Mouse (Mus musculus): ENCODE results near the gene Rfxank.

Rfxank gene

DNA sequence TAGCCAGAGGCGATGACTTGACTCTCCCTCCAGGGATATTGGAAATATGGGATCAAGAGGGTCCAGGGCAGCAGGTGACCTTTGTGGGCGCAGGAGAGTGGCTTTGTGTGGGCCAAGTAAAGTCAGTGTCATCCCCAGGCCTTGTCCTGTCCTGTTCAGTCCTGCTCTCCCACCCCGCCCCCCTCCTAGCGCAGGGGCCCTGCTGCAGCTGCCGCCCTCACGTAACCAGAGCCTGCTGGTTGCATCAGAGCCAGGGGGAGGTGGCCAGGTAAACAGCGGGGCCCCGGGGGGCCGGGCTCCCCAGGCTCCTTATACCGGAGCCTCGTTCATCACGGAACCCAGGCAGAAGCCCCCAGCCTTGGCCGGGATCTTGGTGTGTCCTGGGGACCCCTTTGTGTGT, 11.2 kb upstream of the Rfxank start:
- DNase-seq (ENCODE audit: low spot score in 2 of 2), result no peak

GRCm38 (mm10) chr8:70147678-70148607, 9.0 kb upstream of the Rfxank start:
- DNase-seq (ENCODE audit: low spot score in 2 of 2), result no peak

- DNase-seq (ENCODE audit: low spot score in 2 of 2), result no peak
These were observed 1.0 kb upstream of the Rfxank start for GRCm38 (mm10) chr8:70139981-70140380.

DNA sequence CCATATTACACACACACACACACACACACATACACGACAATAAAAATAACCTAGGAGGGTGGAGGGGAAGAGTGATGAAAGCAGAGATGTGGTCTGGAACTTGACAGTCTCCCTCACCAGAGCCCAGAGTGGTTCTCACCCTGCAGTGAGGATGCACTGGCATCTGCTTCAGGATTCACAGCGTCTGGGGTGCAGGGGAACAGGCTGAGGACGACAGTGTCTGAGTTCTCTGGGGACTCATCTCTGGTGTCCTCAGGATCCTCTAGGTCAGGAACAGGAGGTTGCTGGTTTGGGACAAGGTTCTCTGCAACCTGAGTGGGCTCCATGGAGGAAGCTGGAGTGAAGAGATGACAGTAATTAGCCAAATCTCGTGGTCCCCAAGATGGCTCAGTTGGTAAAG, 1.1 kb downstream of the Rfxank start:
- no peak for DNase-seq (ENCODE audit: low spot score in 2 of 2)

DNA sequence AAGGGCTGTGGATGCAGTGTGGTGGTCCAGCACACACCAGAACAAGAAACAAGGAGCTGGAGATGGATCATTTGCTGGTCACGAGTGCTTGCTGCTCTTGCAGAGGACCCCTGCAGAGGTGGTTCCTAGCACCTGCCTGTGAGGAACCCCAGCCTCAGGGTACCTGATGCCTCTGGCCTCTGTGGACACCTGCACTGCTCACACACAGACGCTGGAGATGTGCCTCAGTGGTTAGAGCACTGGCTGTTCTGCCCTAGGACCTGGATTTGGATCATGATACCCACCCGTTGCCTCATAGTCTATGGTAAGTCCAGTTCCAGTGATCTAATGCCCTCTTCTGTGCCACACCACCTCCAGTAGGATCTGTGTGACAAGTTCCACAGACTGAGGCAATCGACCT, 2.4 kb downstream of the Rfxank start:
- DNase-seq (ENCODE audit: low spot score in 2 of 2), result no peak

DNA sequence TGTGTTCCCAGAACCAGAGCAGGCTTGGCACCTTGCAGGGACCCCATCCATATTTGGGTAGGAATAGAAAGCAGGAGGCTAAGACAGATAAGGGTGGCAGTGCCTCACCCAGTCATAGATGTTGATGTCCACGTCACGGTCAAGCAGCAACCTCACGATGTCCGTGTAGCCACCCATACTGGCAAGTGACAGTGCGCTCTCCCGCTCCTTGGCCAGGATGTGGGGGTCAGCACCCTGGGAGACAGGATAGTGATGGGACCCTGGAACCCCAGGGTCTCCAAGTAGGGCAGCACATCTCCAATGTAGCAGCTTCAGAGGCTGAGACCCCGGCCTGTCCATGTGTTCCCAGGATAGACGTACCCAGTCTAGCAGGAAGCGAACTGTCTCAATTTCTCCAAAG, 4.0 kb downstream of the Rfxank start:
- no peak for DNase-seq (ENCODE audit: low spot score in 2 of 2)

GRCm38 (mm10) chr8:70134086-70134485, 4.9 kb downstream of the Rfxank start:
- DNase-seq (ENCODE audit: low spot score in 2 of 2), result no peak

DNA sequence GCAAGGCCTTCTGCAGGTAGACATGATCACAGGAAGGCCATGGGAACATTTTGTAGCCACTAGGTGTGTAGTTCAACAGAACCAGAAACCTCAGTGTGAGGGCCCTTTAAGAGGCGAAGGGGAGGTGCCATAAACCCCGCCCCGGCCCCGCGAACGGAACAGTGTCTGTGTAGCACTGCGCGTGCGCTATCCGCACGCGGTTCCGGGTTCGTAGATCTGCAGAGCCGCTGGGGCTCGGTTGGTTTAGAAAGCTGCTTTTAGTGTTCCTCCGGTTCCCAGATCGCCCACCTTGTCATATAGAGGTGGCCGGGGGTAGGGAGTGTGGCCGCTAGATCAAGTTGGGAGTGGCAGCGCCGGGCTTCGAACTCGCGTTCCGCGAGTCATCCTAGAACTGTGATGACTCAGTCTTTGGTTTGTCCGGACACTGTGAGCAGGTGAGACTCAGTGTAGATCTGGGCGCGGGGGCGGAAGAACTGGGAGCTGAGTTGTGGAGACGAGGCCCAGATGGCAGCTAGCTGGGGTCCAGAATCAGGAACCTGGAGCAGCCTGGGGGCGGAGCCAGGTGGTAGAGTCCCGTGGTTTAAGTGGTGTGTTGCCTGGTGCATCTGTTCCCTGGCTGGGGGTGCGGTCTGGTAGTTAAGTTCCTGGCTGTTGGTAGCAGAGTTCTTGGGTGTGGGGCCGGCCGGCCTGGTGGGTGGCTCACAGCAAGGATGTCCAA, 7.6 kb downstream of the Rfxank start, which contains the start of gene Nr2c2ap:
Nr2c2ap (plus strand) TSS at position 168 of the 718 bp plus-strand sequence.
- DNase-seq (ENCODE audit: low spot score in 2 of 2), result peak; percentile 72 to 82

DNA sequence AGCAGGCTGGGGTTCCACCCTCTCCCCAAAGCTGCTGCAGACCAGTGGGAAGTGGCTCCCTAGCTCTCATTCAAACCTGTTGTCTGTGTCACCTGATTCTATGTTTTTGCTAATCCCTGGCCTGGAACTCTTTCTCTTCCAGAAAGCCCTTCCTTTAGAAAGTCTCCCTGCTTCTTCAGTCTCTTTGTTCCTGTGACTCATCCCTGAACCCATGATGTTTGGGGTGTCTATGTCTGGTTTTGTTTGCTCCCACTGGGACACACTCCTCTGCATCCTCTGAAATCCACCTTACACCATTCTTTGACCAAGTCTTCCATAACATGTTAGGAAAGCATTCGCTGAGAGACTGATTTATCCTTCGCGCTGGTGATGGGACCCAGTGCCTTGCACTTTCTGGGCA, 8.9 kb downstream of the Rfxank start:
- no peak for DNase-seq (ENCODE audit: low spot score in 2 of 2)

DNA sequence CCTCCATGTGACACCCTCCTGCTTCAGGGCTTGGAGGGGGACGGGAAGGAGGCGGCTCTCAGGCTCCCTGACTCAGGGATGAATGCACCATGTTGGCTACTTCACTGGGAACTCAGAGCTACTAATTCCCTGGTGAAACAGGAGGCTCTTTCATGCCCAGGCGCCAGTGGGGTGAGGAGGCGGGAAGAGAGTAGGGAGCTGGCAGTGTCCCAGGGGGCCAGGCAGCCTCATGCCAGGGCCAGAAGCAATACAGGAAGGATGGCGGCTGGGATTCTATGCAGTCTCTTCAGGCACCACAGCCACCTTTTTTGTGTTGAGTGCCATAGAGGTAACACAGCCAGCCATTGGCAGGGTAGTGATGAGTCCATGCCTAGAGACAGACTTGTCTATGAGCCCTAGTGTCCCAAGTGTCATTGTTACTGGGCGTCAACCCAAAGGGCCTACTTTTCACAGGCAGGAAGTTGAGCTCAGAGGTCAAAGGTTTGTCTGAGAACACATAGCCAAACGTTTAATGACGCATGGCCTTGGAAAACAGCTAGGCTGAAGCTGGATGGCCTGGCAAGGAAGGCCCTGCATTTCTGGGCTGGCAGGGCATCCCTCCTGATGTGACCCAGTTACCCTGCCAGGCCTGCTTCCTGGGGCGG, 9.5 kb downstream of the Rfxank start:
- peak; percentile 59 to 65 for DNase-seq (ENCODE audit: low spot score in 2 of 2)

GRCm38 (mm10) chr8:70128435-70128834, 10.5 kb downstream of the Rfxank start:
- peak; percentile 68 to 81 for DNase-seq (ENCODE audit: low spot score in 2 of 2)

DNA sequence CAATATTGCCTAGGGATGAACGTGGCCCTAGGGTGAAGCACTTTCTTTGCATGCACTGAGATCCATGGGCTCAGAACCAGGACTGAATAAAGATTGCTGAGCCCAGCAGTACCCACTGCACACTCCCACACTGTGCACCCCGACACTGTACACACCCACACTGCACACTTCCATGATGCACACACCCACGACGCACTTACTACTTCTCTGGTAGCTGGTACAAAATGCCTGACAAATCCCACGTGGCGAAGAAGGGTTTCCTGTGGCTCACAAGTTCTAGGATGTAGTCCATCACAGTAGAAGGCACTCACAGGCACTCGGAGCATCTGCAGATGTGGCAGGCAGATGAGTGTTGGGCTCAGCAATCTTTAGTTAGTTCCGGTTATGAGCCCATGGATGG, 14.0 kb downstream of the Rfxank start:
- DNase-seq (ENCODE audit: low spot score in 2 of 2), result no peak

DNA sequence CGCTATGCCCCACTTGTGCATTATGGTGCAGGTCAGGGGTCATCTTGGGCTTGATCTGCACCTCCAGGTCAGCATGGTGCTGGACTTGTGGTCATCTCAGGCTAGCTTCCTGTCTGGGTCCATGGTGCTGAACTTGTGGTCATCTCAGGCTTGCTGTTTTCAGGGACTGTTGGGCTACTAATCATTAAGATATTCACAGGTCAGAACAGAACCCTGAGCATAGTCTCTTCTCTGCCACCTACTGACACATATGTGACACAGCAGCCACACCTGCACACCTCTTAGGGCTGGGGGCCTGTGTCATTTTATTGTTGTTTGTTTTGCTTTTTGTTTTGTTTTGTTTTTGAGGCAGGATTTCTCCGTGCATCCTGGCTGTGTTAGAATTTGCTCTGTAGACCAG, 16.1 kb downstream of the Rfxank start:
- no peak for DNase-seq (ENCODE audit: low spot score in 2 of 2)

GRCm38 (mm10) chr8:70120667-70121066, 18.3 kb downstream of the Rfxank start, which contains the start of gene Ncan:
Gene Ncan (minus strand): TSS chr8:70120873.
- DNase-seq (ENCODE audit: low spot score in 2 of 2), result no peak

DNA sequence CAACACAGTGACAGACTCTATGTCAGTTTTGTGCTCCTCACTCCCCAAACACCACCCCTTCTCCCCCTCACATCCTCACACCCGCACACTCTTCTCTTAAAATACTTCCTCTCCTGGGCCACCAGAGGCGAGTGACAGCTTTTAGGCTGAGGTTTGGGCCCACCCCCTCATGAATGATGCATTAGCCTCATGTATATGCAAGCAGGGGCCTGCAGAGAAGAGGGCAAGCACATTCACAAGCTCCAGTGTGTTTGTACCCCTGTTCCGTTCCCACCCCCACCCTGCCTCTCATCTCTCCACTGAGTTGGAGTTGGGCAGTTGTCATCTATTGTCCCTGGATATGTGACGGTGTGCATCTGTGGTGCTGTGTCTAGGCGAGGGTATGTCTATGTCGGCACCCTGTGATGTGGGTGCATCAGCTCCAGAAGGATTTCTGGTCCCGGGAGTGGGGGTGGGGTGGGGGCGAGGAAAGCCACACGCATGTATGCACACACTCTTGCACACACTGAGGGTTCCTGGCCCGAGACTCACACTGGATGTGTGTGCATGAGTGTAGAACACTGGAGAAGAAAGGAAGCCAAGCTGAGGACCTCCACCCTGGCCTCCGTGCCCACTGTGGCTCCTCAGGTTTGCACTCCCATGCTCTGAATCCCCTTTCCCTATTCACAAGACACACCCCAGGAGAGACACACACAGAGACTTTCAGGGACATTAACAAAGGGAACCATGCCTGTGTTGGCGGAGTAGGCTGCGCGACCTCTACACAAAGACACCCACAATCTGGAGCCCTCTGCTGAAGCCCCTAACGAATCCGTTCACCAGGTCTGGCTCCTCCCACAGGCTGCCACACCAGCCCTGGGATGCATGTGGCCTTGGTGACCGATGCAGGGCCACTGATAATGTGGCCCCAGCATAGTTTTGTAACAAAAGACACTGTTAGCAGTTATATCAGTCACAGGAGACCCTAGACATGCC, 19.9 kb downstream of the Rfxank start:
- no peak for DNase-seq (ENCODE audit: low spot score in 2 of 2)

DNA sequence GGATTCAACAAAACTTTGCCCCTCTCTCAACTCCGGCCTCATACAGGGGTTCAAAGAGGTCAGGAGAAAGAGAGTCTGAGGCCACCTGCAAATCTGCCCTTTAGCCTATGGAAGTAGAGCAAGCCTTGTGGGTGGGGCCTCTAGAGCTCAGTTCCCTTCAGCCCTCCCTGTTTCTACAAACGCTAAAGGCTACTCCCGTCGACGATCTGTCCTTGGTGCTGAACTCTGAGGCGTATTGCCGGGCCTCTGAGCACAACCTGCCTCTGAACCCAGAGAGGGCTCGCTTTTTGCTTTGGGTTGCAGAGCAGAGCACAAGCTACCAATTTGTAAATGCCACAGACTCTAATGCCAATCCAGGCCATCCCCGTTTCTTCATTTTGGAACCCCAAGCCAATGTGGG, 21.3 kb downstream of the Rfxank start:
- no peak for DNase-seq (ENCODE audit: low spot score in 2 of 2)

GRCm38 (mm10) chr8:70114892-70115291, 24.1 kb downstream of the Rfxank start:
- no peak for DNase-seq (ENCODE audit: low spot score in 2 of 2)

DNA sequence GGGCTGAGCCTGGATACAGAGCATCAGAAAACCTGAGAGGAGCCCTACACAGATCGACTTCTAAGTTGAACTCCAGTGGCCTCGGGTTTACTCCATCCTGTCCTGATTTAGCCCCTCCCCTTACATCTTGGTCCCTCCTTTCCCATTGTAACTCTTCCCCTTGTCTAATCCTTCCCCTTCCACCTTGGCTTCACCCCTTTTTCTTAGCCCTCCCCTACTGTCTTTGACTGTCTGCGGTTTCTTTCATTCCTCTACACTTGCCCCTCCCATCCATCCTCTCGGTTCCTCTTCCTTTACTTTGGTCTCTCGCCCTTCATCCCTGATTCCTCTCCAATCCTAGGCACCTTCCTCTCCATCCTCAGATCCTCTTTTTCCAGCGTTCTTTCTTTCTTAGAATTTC, 24.5 kb downstream of the Rfxank start:
- DNase-seq (ENCODE audit: low spot score in 2 of 2), result no peak

- no peak for DNase-seq (ENCODE audit: low spot score in 2 of 2)
These were observed 26.4 kb downstream of the Rfxank start for GRCm38 (mm10) chr8:70112401-70113016.

DNA sequence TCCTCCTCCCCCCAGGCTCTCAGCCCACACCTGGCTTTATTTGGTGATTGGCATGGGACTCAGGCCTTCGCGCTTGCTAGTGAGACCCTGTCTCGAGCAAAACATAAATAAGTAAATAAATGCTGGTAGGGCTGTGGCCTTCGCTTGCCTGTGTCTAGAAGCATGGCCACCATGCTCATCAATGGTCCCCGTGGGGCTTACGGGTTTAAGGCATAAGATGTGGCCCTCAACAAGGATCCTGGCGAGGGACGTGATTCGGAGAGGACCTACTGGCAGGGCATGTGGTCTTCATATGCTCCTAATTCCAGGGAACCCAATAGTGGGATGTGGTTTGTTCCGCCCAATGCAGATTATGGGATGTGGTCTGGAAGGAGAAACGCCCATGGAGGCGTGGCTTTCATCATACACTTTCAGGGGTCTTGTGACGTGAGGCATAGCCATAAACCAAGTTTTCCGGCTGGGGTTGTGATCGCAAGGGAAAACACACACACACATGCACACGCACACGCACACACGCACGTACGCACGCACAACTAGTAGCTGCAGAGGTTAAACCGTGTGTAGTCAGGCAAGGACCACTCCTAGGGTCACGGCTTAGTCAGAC, 27.7 kb downstream of the Rfxank start:
- DNase-seq (ENCODE audit: low spot score in 2 of 2), result no peak

Measured in heart, adult 9 months (tissue).